Mouse (Mus musculus) layer of hippocampus, postnatal 14 days (tissue): ENCODE measurements around the gene Asb18. TPM values are rescaled to one million over a fixed set of nuclear protein-coding genes. Genes with fewer than 3 reads are reported as not detected.
A peak's percentile ranks its signal among the peaks of the same experiment; 100 is the strongest.

Experiments
- DNase-seq, 2 experiments: peaks; one replicate each; pipeline ENCODE4 v3.0.0; 2021 to 2022; ENCODE audit warnings: low spot score in 2 of 2, mixed read lengths in 1 of 2
- total RNA-seq, 2 experiments: library from RNA; stranded (reverse); gene quantifications; 2 replicates each; pipeline ENCODE4 v1.2.3; 2021

The Asb18 gene
- total RNA-seq, 2 experiments from 2014 or later = 2.5 to 3.3 TPM

DNA sequence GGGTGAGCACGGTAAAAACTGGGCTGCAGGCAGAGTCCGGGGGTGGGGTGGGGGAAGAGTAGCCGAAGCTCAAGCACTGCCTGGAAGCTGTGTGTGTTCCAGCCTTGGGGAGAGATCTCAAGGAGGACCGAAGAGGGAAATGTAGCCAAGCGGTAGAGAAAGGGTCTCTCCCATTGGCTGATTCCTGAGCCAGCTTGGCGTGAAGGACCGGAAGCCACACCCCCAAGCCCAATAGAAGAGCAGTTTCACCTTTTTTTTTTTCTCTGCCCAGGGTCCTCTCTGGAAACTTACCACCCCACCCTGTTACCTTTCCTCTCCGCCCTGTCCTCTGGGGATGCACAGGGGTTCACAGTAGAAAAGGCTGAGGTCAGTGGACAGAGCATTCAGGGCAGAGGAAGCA, 39.9 kb downstream of the Asb18 start:
- DNase-seq = no peak

DNA sequence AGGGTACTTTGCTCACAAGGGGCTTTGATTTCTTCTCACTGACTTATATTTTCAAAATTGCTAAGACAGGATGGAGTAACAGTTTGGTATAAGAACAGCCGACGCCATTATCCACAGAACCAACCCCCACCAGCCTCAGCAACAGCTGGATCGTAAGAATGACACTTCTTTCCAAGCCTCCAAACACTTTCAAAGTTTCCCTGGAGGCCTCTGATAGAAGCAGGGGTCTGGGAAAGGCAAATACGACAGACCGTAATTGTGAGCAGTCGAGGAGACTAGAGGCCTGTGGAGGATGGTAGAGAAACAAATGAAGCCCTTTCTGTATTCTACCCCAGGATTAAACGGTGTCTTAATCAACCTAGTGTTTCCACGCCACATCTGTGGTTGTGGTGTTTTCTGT, 42.6 kb downstream of the Asb18 start:
- DNase-seq = no peak

DNA sequence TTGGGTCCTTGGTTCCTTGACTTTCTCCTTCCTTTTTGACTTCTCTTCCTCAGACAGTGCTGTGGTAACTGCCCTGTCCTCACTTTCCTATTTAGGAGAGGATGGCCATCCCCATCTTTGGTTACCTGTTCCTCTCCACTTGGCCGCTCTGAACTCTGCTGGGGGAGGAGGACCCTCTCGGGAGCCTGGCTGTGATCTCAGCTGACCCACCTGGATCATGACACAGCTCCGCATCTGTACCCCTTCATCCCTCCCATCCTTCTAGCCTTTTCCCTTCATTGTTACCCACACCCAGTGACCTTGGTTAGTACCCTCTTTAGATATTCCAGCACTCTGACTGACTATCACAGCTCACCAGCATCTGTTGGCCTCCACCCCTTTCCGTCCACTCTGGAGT, 44.8 kb downstream of the Asb18 start:
- DNase-seq = no peak

- DNase-seq = peak in 1 of 2 experiments; percentile 28
Measured at GRCm38 (mm10) chr1:89969072-89969713, 45.3 kb downstream of the Asb18 start.

GRCm38 (mm10) chr1:89968111-89968851, 46.2 kb downstream of the Asb18 start:
- DNase-seq = peak; percentile 35 to 48

DNA sequence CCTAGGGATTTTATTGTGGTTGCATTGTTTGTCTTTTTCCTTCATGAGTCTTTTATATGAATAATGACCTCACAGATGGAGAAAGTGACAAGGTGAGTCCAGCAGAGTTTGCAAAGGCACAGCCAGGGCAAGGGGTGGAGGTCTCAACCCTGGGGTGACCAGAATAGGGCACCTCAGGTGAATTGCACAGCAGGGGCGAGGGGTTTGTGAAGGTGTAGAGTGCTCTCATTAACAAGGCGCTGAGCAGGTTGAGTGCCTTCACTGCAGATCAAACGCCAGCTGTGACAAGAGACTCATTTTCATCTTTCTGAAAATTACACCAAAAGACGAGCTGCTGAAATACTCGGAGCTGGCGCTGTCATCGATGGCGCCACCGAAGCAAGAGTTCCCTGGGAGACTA, 46.9 kb downstream of the Asb18 start:
- no peak for DNase-seq

DNA sequence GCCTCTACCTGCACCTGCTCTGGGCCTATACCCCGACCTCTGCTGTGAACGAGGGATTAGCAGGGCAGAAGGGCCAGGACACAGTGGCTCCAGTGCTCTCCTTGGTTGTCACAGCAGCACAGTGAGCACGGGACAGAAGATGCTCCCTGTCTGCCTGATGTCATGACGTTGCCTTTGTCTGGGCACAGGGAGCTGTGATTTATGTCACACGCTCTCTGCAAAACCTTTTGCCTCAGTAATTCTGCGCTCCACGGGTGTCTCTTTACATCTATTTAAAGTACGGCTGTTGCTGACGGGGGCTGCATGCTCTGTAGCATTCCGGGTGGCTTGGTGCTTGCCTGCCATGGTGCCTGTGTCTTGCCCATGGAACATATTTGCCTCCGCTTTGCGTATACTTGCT, 50.0 kb downstream of the Asb18 start:
- no peak for DNase-seq

DNA sequence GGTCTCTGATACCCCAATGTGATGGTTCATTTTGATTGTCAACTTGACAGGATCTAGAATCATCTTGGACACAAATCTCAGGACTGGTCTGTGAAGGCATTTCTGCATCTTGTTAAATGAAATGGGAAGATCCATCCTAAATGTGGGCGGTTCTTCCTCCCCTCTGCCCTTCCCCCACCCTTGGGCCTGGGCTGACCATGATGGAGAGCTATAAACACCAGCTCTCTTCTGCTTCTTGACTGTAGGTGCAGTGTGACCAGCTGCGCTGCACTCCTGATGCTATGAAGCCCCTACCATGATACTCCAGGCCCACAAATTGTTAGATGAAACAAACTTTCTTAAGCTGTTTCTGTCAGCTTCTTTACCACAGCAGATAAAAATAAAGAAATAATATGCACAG, 51.2 kb downstream of the Asb18 start:
- no peak for DNase-seq

DNA sequence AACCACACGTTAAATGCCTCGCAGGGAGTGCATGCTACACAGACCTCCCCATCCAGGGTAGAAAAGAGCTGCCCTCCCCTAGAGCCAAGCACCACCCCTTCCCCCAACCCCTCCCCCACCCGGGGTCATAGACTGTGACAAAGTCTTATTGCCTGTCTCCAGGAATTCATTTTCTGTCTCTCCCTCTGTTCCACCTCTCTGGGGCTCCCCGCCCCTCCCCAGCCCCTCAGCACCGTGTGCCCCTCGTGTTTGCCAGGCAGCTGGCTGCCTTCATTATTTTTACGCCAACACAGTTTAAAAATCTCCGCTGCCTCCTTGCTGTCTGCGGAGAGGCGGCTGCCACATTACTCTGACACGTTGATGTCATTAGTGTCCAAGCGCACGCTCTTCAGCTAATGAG, 52.4 kb downstream of the Asb18 start:
- no peak for DNase-seq

GRCm38 (mm10) chr1:89959393-89959792, 55.1 kb downstream of the Asb18 start:
- DNase-seq = no peak

DNA sequence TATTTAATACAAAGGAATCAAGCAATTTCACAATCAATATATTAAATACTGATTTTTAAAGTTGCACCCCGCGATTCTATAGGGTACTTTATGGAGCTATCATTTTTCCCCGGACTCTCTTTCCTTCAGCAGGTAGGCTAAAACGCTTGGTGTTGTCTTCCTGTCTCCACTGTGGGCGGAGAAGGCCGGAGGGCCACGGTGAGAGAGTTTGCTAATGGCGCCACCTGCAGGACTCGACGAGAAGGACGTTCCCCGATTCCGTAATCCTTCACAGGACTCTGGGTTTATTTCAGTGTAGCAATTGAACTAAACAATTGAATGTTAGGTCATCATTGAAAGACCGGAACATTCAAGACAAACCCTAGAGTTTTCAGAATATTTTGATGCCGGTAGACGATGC, 71.3 kb downstream of the Asb18 start:
- peak; percentile 63 to 71 for DNase-seq

GRCm38 (mm10) chr1:89942395-89942976, 72.0 kb downstream of the Asb18 start:
- no peak for DNase-seq

- no peak for DNase-seq
Measured at GRCm38 (mm10) chr1:89941701-89942381, 72.6 kb downstream of the Asb18 start.

DNA sequence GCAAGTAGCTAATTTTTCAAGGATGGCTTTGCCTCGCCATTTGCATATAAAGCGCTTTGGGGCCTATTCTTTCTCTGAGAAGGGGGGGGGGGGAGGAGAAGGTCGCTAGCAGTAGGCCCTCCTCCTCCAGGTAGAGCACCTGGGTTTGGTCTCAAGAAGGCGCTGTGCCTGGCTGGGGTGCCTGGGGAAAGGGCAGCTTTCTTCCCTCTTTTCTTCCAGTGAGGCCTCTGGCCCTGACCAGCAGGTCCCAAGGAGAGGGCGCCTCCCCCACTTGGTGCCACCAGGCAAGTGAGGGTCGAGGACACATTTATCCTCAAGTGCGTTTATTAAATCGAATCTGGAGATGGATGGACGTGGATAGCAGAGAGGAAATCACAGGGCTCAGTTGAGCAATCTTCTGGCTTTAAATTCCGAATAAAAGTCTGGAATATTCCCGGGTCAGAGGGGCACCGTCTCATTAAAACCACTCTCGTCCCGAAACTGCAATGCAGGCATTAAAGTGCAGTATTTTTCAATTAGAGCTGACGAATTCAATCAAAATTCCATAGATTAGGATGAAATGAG, 73.4 kb downstream of the Asb18 start:
- DNase-seq = no peak

DNA sequence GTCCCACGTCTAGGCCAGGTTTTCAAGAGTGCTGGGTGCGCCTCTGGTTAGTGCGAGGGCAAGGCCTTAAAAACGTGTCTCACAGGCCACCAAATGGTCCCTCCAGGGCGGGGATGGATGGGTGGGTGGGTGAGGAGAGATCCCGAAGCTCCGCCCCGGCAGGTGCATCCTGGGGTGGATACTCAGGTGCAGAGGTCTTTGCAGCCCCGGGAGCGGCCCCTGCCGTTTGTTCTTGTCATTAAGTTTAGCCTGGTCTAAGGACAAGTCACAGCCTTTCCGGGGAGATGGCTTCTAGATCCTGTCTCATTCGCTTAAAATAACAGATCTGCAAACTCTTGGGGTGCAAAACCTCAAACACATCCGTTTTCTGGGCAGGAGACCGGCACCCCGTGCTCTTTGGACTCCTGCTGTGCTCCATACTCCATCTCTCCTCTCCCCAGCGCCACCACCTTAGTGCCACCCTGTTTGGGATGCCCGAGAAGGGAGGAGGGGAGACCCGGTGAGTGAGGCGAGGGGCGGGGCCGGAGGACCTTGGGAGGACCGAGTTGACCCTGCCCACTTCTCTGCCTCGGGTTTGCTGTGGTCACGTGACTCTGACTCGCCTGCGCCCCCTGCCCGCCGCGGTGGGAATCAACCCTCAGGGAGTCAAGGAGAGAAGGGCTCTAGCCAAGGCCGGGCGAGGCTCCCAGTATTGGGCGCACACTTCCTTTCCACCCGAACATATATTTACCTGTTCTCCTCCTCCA, 74.3 kb downstream of the Asb18 start:
- peak in 1 of 2 experiments; percentile 52 for DNase-seq

GRCm38 (mm10) chr1:89939596-89939960, 74.9 kb downstream of the Asb18 start:
- DNase-seq = no peak

- DNase-seq = no peak
Measured at GRCm38 (mm10) chr1:89938884-89939595, 75.4 kb downstream of the Asb18 start.

- no peak for DNase-seq
Measured at GRCm38 (mm10) chr1:89935493-89936348, 78.7 kb downstream of the Asb18 start.
